Mouse (Mus musculus): Measurements from ENCODE around the gene Nfkbib. TPM values are rescaled to one million over a fixed set of nuclear protein-coding genes. Genes with fewer than 3 reads are reported as not detected.

Gene Nfkbib
- total RNA-seq, 2 experiments from 2014 or later: 14.4 to 14.5 TPM

- peak; percentile 69 for DNase-seq
Measured at GRCm38 (mm10) chr7:28716590-28717281, 50.6 kb downstream of the Nfkbib start, which contains the start of gene Fbxo17. Gene Fbxo17, plus strand, starts transcription at chr7:28716804.

GRCm38 (mm10) chr7:28715598-28715997, 51.7 kb downstream of the Nfkbib start:
- DNase-seq: no peak

GRCm38 (mm10) chr7:28714667-28715066, 52.6 kb downstream of the Nfkbib start:
- no peak for DNase-seq

- DNase-seq: no peak
Measured at GRCm38 (mm10) chr7:28710962-28711361, 56.4 kb downstream of the Nfkbib start.

GRCm38 (mm10) chr7:28709454-28709853, 57.9 kb downstream of the Nfkbib start:
- no peak for DNase-seq

Other genes with a start within 250 kb of the Nfkbib start
- gene Ifnl3, start 244.7 kb downstream of the Nfkbib start, total RNA-seq (2021): not detected
- gene Sycn, start 226.6 kb downstream of the Nfkbib start, total RNA-seq (2021): not detected
- gene Nccrp1, start 220.3 kb downstream of the Nfkbib start, total RNA-seq (2021): not detected
- 10 to 100 TPM; 49.2 to 50.5 TPM for gene Samd4b, start 169.4 kb downstream of the Nfkbib start, total RNA-seq (2021)
- gene Pak4, start 169.3 kb downstream of the Nfkbib start, total RNA-seq (2021): 10 to 100 TPM; 21.6 to 22.1 TPM
- not detected for gene Acp7, start 136.2 kb downstream of the Nfkbib start, total RNA-seq (2021)
- gene Fbxo27, start 74.7 kb downstream of the Nfkbib start, total RNA-seq (2021): 1 to 10 TPM; 2.2 TPM
- gene Fbxo17, start 50.7 kb downstream of the Nfkbib start, total RNA-seq (2021): 1 to 10 TPM; 2.6 to 4.2 TPM
- gene Mrps12, start 25.7 kb downstream of the Nfkbib start, total RNA-seq (2021): 10 to 100 TPM; 44.5 to 45.9 TPM
- gene Sars2, start 25.5 kb downstream of the Nfkbib start, total RNA-seq (2021): 10 to 100 TPM; 19.3 to 19.9 TPM
- not detected for gene Ccer2, start 11.3 kb downstream of the Nfkbib start, total RNA-seq (2021)
- 10 to 100 TPM; 56.4 to 58.3 TPM for gene Sirt2, start 777 bp downstream of the Nfkbib start, total RNA-seq (2021)
- 1 to 10 TPM; 1.1 to 1.8 TPM for gene Rinl, start 21.5 kb upstream of the Nfkbib start, total RNA-seq (2021)
- 100 to 1,000 TPM; 549 to 557 TPM for gene Hnrnpl, start 41.0 kb upstream of the Nfkbib start, total RNA-seq (2021)
- gene Ech1, start 57.7 kb upstream of the Nfkbib start, total RNA-seq (2021): 100 to 1,000 TPM; 647 to 783 TPM
- gene Lgals4, start 66.3 kb upstream of the Nfkbib start, total RNA-seq (2021): 10 to 100 TPM; 17.8 to 20.8 TPM
- 1 to 10 TPM; 1.4 to 4.4 TPM for gene Lgals7, start 96.3 kb upstream of the Nfkbib start, total RNA-seq (2021)
- under 1 TPM; 0.31 to 0.83 TPM for gene Capn12, start 113.9 kb upstream of the Nfkbib start, total RNA-seq (2021)
- gene Actn4, start 194.8 kb upstream of the Nfkbib start, total RNA-seq (2021): 100 to 1,000 TPM; 224 to 231 TPM
- 100 to 1,000 TPM; 205 to 208 TPM for gene Eif3k, start 214.4 kb upstream of the Nfkbib start, total RNA-seq (2021)
- gene Map4k1, start 214.5 kb upstream of the Nfkbib start, total RNA-seq (2021): 1 to 10 TPM; 1.6 to 2.0 TPM